Mouse (Mus musculus): ENCODE data around the gene Mthfsd. TPM values are rescaled to one million over a fixed set of nuclear protein-coding genes. Genes with fewer than 3 reads are reported as not detected.

The Mthfsd gene
- polyA plus RNA-seq, 1 experiment from 2014 or later: 69.5 TPM

GRCm38 (mm10) chr8:121119635-121120455, 11.7 kb upstream of the Mthfsd start:
- H3K4me3 ChIP-seq: peak overlapping the region; percentile 58
- no peak overlapping the region for H3K27ac ChIP-seq
- peaks cover 100% of the 10 kb centered on the region for H3K27me3 ChIP-seq (ENCODE audit: poor library complexity, severe bottlenecking)
- peaks cover 45% of the 10 kb centered on the region for H3K4me1 ChIP-seq
- DNase-seq (ENCODE audit: extremely low spot score, low spot score): peak; percentile 33
- H3K36me3 ChIP-seq (replicated peaks): no peaks in the 10 kb centered on the region
- WGBS: 2% methylated on average over 12 of the region's 12 CpGs
- H3K9me3 ChIP-seq: no peaks in the 10 kb centered on the region

GRCm38 (mm10) chr8:121118634-121119420, 10.6 kb upstream of the Mthfsd start:
- Histone ChIP-seq H3K27me3 (ENCODE audit: poor library complexity, severe bottlenecking) (peaks cover 100% of the 10 kb centered on the region), H3K9me3 (no peaks in the 10 kb centered on the region), H3K4me3 (peak overlapping the region; percentile 58), H3K36me3 (replicated peaks) (no peaks in the 10 kb centered on the region), H3K27ac (no peak overlapping the region), H3K4me1 (peaks cover 41% of the 10 kb centered on the region)
- 1% methylated on average over 18 of the region's 18 CpGs for WGBS
- DNase-seq (ENCODE audit: extremely low spot score, low spot score): peak; percentile 47

GRCm38 (mm10) chr8:121117906-121118305, 9.7 kb upstream of the Mthfsd start:
- H3K9me3 ChIP-seq: no peaks in the 10 kb centered on the region
- WGBS: under 1% methylated on average over 28 of the region's 28 CpGs
- H3K4me3 ChIP-seq: peak overlapping the region; percentile 58
- no peaks in the 10 kb centered on the region for H3K36me3 ChIP-seq (replicated peaks)
- peak overlapping the region; percentile 71 for H3K27ac ChIP-seq
- peak; percentile 51 for DNase-seq (ENCODE audit: extremely low spot score, low spot score)
- H3K4me1 ChIP-seq: peaks cover 44% of the 10 kb centered on the region
- H3K27me3 ChIP-seq (ENCODE audit: poor library complexity, severe bottlenecking): peaks cover 100% of the 10 kb centered on the region

GRCm38 (mm10) chr8:121117186-121117651, 9.0 kb upstream of the Mthfsd start:
- Histone ChIP-seq H3K9me3 (no peaks in the 10 kb centered on the region), H3K36me3 (replicated peaks) (no peaks in the 10 kb centered on the region), H3K4me3 (peak overlapping the region; percentile 58), H3K27me3 (ENCODE audit: poor library complexity, severe bottlenecking) (peaks cover 100% of the 10 kb centered on the region), H3K4me1 (peaks cover 39% of the 10 kb centered on the region), H3K27ac (peak overlapping the region; percentile 71)
- WGBS: under 1% methylated on average over 62 of the region's 62 CpGs
- DNase-seq (ENCODE audit: extremely low spot score, low spot score): peak; percentile 30

GRCm38 (mm10) chr8:121116591-121117185, 8.5 kb upstream of the Mthfsd start:
- Histone ChIP-seq H3K36me3 (replicated peaks) (no peaks in the 10 kb centered on the region), H3K4me1 (peaks cover 39% of the 10 kb centered on the region), H3K27ac (peak overlapping the region; percentile 71), H3K4me3 (peak overlapping the region; percentile 58), H3K27me3 (ENCODE audit: poor library complexity, severe bottlenecking) (peaks cover 100% of the 10 kb centered on the region), H3K9me3 (no peaks in the 10 kb centered on the region)
- WGBS: under 1% methylated on average over 55 of the region's 55 CpGs
- DNase-seq (ENCODE audit: extremely low spot score, low spot score): peak; percentile 58

- DNase-seq (ENCODE audit: extremely low spot score, low spot score): peak; percentile 84
- peaks cover 100% of the 10 kb centered on the region for H3K27me3 ChIP-seq (ENCODE audit: poor library complexity, severe bottlenecking)
- peak within 1 kb of the TSS; percentile 71 for H3K27ac ChIP-seq
- WGBS: under 1% methylated on average over 25 of the region's 25 CpGs
- no peaks in the 10 kb centered on the region for H3K36me3 ChIP-seq (replicated peaks)
- peak within 1 kb of the TSS; percentile 58 for H3K4me3 ChIP-seq
- peaks cover 39% of the 10 kb centered on the region for H3K4me1 ChIP-seq
- no peaks in the 10 kb centered on the region for H3K9me3 ChIP-seq
Observed at GRCm38 (mm10) chr8:121115948-121116347, 7.8 kb upstream of the Mthfsd start, which contains the start of gene Foxc2. Foxc2 (plus strand) TSS chr8:121116171.

GRCm38 (mm10) chr8:121115136-121115535, 6.9 kb upstream of the Mthfsd start:
- under 1% methylated on average over 25 of the region's 25 CpGs for WGBS
- H3K27me3 ChIP-seq (ENCODE audit: poor library complexity, severe bottlenecking): peaks cover 100% of the 10 kb centered on the region
- H3K27ac ChIP-seq: no peak overlapping the region
- H3K36me3 ChIP-seq (replicated peaks): no peaks in the 10 kb centered on the region
- peak; percentile 45 for DNase-seq (ENCODE audit: extremely low spot score, low spot score)
- H3K9me3 ChIP-seq: no peaks in the 10 kb centered on the region
- peaks cover 33% of the 10 kb centered on the region for H3K4me1 ChIP-seq
- H3K4me3 ChIP-seq: peak overlapping the region; percentile 19

- H3K9me3 ChIP-seq: no peaks in the 10 kb centered on the region
- DNase-seq (ENCODE audit: extremely low spot score, low spot score): peak; percentile 95
- no peaks in the 10 kb centered on the region for H3K36me3 ChIP-seq (replicated peaks)
- H3K27me3 ChIP-seq (ENCODE audit: poor library complexity, severe bottlenecking): peaks cover 91% of the 10 kb centered on the region
- no peak overlapping the region for H3K4me3 ChIP-seq
- H3K4me1 ChIP-seq: peaks cover 38% of the 10 kb centered on the region
- H3K27ac ChIP-seq: no peak overlapping the region
- WGBS: 2% methylated on average over 21 of the region's 21 CpGs
Observed at GRCm38 (mm10) chr8:121113261-121113660, 5.1 kb upstream of the Mthfsd start.

- 50% methylated on average over 7 of the region's 7 CpGs for WGBS
- Histone ChIP-seq H3K36me3 (replicated peaks) (peaks cover 3% of the 10 kb centered on the region), H3K27ac (no peak overlapping the region), H3K4me3 (no peak overlapping the region), H3K4me1 (peaks cover 35% of the 10 kb centered on the region), H3K27me3 (ENCODE audit: poor library complexity, severe bottlenecking) (peaks cover 72% of the 10 kb centered on the region), H3K9me3 (no peaks in the 10 kb centered on the region)
- no peak for DNase-seq (ENCODE audit: extremely low spot score, low spot score)
Observed at GRCm38 (mm10) chr8:121111145-121111907, 3.1 kb upstream of the Mthfsd start.

- Histone ChIP-seq H3K9me3 (no peaks in the 10 kb centered on the region), H3K27ac (peak overlapping the region; percentile 90), H3K36me3 (replicated peaks) (peaks cover 29% of the 10 kb centered on the region), H3K4me1 (peaks cover 31% of the 10 kb centered on the region), H3K27me3 (ENCODE audit: poor library complexity, severe bottlenecking) (peaks cover 45% of the 10 kb centered on the region), H3K4me3 (peak overlapping the region; percentile 82)
- DNase-seq (ENCODE audit: extremely low spot score, low spot score): no peak
- 11% methylated on average over 5 of the region's 5 CpGs for WGBS
Observed at GRCm38 (mm10) chr8:121108657-121109056, 465 bp upstream of the Mthfsd start.

- 55% methylated on average over 17 of the region's 17 CpGs for WGBS
- Histone ChIP-seq H3K4me3 (no peak overlapping the region), H3K27ac (no peak overlapping the region), H3K36me3 (replicated peaks) (peaks cover 73% of the 10 kb centered on the region), H3K9me3 (no peaks in the 10 kb centered on the region), H3K4me1 (peaks cover 28% of the 10 kb centered on the region), H3K27me3 (ENCODE audit: poor library complexity, severe bottlenecking) (peaks cover under 1% of the 10 kb centered on the region)
- DNase-seq (ENCODE audit: extremely low spot score, low spot score): peak; percentile 86
Observed at GRCm38 (mm10) chr8:121104049-121104818, 4.0 kb downstream of the Mthfsd start.

Data from forebrain, embryonic 10.5 days (tissue).